Mouse (Mus musculus): ENCODE results near the gene Xpnpep3. TPM values are rescaled to one million over a fixed set of nuclear protein-coding genes. Genes with fewer than 3 reads are reported as not detected.

Gene Xpnpep3
- polyA plus RNA-seq, 1 experiment from 2014 or later: 12.2 TPM

- H3K9ac ChIP-seq: no peak overlapping the region
- ATAC-seq (ENCODE audit: low FRiP score, low read depth): no peak
- H3K27ac ChIP-seq: no peak overlapping the region
- no peaks in the 10 kb centered on the region for H3K36me3 ChIP-seq
- no peak overlapping the region for H3K4me2 ChIP-seq (replicated peaks)
- no peak overlapping the region for H3K4me3 ChIP-seq
- H3K27me3 ChIP-seq: no peaks in the 10 kb centered on the region
- WGBS: 81% methylated on average over 4 of the region's 4 CpGs
- H3K4me1 ChIP-seq: 0 out of 2 replicates have a peak, but pooled peaks cover 3% of the 10 kb centered on the region
- H3K9me3 ChIP-seq: no peaks in the 10 kb centered on the region
Observed at GRCm38 (mm10) chr15:81485483-81485882, 85.5 kb downstream of the Xpnpep3 start.

GRCm38 (mm10) chr15:81503466-81503865, 103.5 kb downstream of the Xpnpep3 start:
- Histone ChIP-seq H3K4me1 (no peaks in the 10 kb centered on the region), H3K4me3 (no peak overlapping the region), H3K9me3 (no peaks in the 10 kb centered on the region), H3K4me2 (replicated peaks) (no peak overlapping the region), H3K9ac (no peak overlapping the region; the same call in 1 of the 2 replicates), H3K36me3 (no peaks in the 10 kb centered on the region), H3K27me3 (no peaks in the 10 kb centered on the region), H3K27ac (no peak overlapping the region)
- WGBS: 86% methylated on average over 2 of the region's 2 CpGs
- ATAC-seq (ENCODE audit: low FRiP score, low read depth): no peak

DNA sequence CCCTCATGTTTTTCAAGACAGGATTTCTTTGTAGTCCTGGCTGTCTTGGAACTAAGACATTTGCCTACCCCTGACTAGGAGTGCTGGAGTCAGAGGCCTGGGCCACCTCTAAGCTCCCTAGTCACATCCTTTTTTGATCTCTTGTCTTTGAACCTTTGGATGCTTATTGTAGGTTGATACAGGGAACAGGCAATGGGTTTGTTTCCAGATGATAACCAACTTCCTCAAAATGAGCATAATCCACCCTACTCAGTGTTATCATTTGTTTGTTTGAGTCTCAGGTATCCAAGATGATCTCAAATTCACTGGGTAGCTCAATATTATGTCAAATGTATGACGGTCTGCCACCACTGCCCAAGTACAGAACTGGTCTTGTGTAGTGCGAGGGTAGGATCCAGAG, 104.1 kb downstream of the Xpnpep3 start:
- whole genome bisulfite sequencing: 88% methylated on average over 2 of the region's 2 CpGs

More for the DNA sequence above, 104.1 kb downstream of the Xpnpep3 start:
- Histone ChIP-seq H3K4me3 (no peak overlapping the region), H3K4me2 (replicated peaks) (no peak overlapping the region), H3K4me1 (no peaks in the 10 kb centered on the region), H3K27ac (no peak overlapping the region), H3K27me3 (no peaks in the 10 kb centered on the region), H3K36me3 (no peaks in the 10 kb centered on the region), H3K9me3 (no peaks in the 10 kb centered on the region), H3K9ac (no peak overlapping the region)
- no peak for ATAC-seq (ENCODE audit: low FRiP score, low read depth)

Other genes with a start within 250 kb of the Xpnpep3 start
- 22.4 and 25.8 TPM in 2 replicates for gene Mrtfa, start 209.4 kb upstream of the Xpnpep3 start, polyA plus RNA-seq (2015; fragmentation: Nextera tagmentation; extraction: Ambion mirVana)
- 1.2 and 1.4 TPM in 2 replicates for gene Mchr1, start 164.6 kb upstream of the Xpnpep3 start, polyA plus RNA-seq (2015; fragmentation: Nextera tagmentation; extraction: Ambion mirVana)
- 117 and 119 TPM in 2 replicates for gene Slc25a17, start 39.3 kb upstream of the Xpnpep3 start, polyA plus RNA-seq (2015; fragmentation: Nextera tagmentation; extraction: Ambion mirVana)
- 185 and 189 TPM in 2 replicates for gene St13, start 61 bp upstream of the Xpnpep3 start, polyA plus RNA-seq (2015; fragmentation: Nextera tagmentation; extraction: Ambion mirVana)
- gene Dnajb7, start 8.2 kb downstream of the Xpnpep3 start, polyA plus RNA-seq (2015; fragmentation: Nextera tagmentation; extraction: Ambion mirVana): 2.5 and 2.9 TPM in 2 replicates
- 491 and 554 TPM in 2 replicates for gene Rbx1, start 66.2 kb downstream of the Xpnpep3 start, polyA plus RNA-seq (2015; fragmentation: Nextera tagmentation; extraction: Ambion mirVana)
- gene Ep300, start 185.2 kb downstream of the Xpnpep3 start, polyA plus RNA-seq (2015; fragmentation: Nextera tagmentation; extraction: Ambion mirVana): 16.6 and 19.7 TPM in 2 replicates